Comparison of ENCODE assay signal across 38 mouse cellular contexts in the genomic region with DNA sequence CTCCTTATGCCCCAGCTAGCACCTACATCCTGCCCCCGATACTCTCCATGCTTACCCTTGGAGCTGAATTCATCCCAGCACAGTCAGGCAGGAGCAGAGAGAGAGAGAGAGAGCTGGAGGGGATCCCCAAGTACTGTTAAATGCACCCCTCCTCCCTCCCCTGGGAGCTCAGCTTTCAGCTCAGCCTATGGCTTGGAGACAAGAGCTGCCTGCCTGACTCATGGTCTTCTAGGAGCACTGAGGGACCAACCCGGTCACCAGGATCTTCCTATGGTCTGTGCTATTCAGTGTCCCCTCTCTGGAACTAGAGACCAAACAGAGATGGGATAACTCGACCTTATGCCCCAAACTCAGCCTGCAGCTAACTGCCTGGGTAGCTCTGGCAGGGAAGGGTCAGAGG. TPM values are rescaled to one million over a fixed set of nuclear protein-coding genes. Genes with fewer than 3 reads are reported as not detected.
"Had no signal": no experiment of that assay in that cellular context is flagged by ENCODE, and none has a peak within 500 bp of the region (broad histone marks: within the 10 kb centered on the region; RNA-seq: fewer than 3 reads in every experiment).

A gene (minus strand): TSS at position 101 of the 400 bp plus-strand sequence.

- H3K4me3 ChIP-seq: gastrocnemius, adult 2 months; heart, adult 2 months; heart, embryonic 13.5 days; heart, embryonic 15.5 days; hindbrain, embryonic 10.5 days; hindbrain, embryonic 12.5 days; intestine, embryonic 15.5 days; layer of hippocampus, adult 2 months; left cerebral cortex, adult 2 months; limb, embryonic 10.5 days; limb, embryonic 12.5 days; liver, embryonic 13.5 days had no signal

- H3K27ac ChIP-seq: gastrocnemius, adult 2 months; heart, adult 2 months; heart, embryonic 13.5 days; heart, embryonic 15.5 days; hindbrain, embryonic 10.5 days; hindbrain, embryonic 12.5 days; hindbrain, embryonic 14.5 days; intestine, embryonic 15.5 days; layer of hippocampus, adult 2 months; left cerebral cortex, adult 2 months; limb, embryonic 10.5 days; limb, embryonic 12.5 days; liver, embryonic 13.5 days had no signal

- H3K9me3 ChIP-seq: heart, embryonic 13.5 days; heart, embryonic 15.5 days; hindbrain, embryonic 10.5 days; hindbrain, embryonic 12.5 days; intestine, embryonic 15.5 days; limb, embryonic 10.5 days; limb, embryonic 12.5 days; liver, embryonic 13.5 days had no signal

- DNase-seq: gastrocnemius, adult 2 months; gastrocnemius, postnatal 10 days; gastrocnemius, postnatal 25 days; heart, adult 2 months; heart, postnatal 14 days; heart, postnatal 4 days; kidney, adult 18-20 months; kidney, adult 8-10 months; kidney, postnatal 10 days; kidney, postnatal 25 days; kidney, postnatal 4 days; liver; liver, embryonic 13.5 days had no signal

- H3K27me3 ChIP-seq: heart, embryonic 13.5 days; heart, embryonic 15.5 days; hindbrain, embryonic 12.5 days; intestine, embryonic 15.5 days; limb, embryonic 12.5 days; liver, embryonic 13.5 days had no signal

- H3K4me2 ChIP-seq: heart, embryonic 11.5 days; heart, embryonic 13.5 days; heart, embryonic 15.5 days; hindbrain, embryonic 12.5 days; hindbrain, embryonic 14.5 days; intestine, embryonic 15.5 days; limb, embryonic 12.5 days; liver, embryonic 11.5 days; liver, embryonic 13.5 days had no signal

- H3K9ac ChIP-seq: heart, embryonic 13.5 days; heart, embryonic 15.5 days; hindbrain, embryonic 12.5 days; hindbrain, embryonic 14.5 days; intestine, embryonic 15.5 days; limb, embryonic 12.5 days; liver, embryonic 13.5 days had no signal

- ATAC-seq: hindbrain, embryonic 16.5 days; inflammation-experienced regulatory T-cells, adult 6 months; intestine, embryonic 15.5 days; intestine, postnatal 0 days had no signal

- H3K4me1 ChIP-seq: heart, embryonic 13.5 days; heart, embryonic 15.5 days; hindbrain, embryonic 10.5 days; hindbrain, embryonic 12.5 days; intestine, embryonic 15.5 days; limb, embryonic 10.5 days; limb, embryonic 12.5 days; liver, embryonic 13.5 days had no signal

- H3K36me3 ChIP-seq: heart, embryonic 13.5 days; heart, embryonic 15.5 days; hindbrain, embryonic 10.5 days; hindbrain, embryonic 12.5 days; intestine, embryonic 15.5 days; limb, embryonic 10.5 days; limb, embryonic 12.5 days; liver, embryonic 13.5 days had no signal

RNA-seq across cellular contexts. Expression of the gene that starts here (rescaled TPM):
- total RNA-seq: gastrocnemius, adult 2 months; gastrocnemius, postnatal 10 days; gastrocnemius, postnatal 25 days; gastrocnemius, postnatal 4 days; granulocyte monocyte progenitor cell, adult 5-6 weeks; heart, adult 2 months; heart, postnatal 14 days; heart, postnatal 4 days; layer of hippocampus, adult 2 months; layer of hippocampus, postnatal 10 days; layer of hippocampus, postnatal 25 days; left cerebral cortex, adult 2 months; left cerebral cortex, postnatal 14 days; left cerebral cortex, postnatal 36 days had no signal
- polyA plus RNA-seq: heart, adult 2 months; heart, embryonic 11.5 days; heart, postnatal 0 days; inflammation-experienced regulatory T-cells, adult 6 months; intestine, postnatal 0 days; kidney, embryonic 14.5 days; kidney, embryonic 16.5 days; limb, embryonic 14.5 days; liver, embryonic 13.5 days had no signal
